Mouse (Mus musculus) layer of hippocampus, postnatal 36 days (tissue): ENCODE measurements around the gene Tssc4. TPM values are rescaled to one million over a fixed set of nuclear protein-coding genes. Genes with fewer than 3 reads are reported as not detected.
A peak's percentile ranks its signal among the peaks of the same experiment; 100 is the strongest.

ENCODE experiments used
- DNase-seq, 2 experiments: peaks; one replicate each; pipeline ENCODE4 v3.0.0; 2022
- total RNA-seq, 2 experiments: library from RNA; stranded (reverse); gene quantifications; 2 replicates each; pipeline ENCODE4 v1.2.3; 2021

The Tssc4 gene
- total RNA-seq = 10 to 100 TPM; 40.0 to 46.3 TPM

- DNase-seq = peak; percentile 98 to 99
Measured at GRCm38 (mm10) chr7:143068882-143069591, at the start of gene Tssc4. Tssc4 (plus strand) TSS chr7:143069249.

DNA sequence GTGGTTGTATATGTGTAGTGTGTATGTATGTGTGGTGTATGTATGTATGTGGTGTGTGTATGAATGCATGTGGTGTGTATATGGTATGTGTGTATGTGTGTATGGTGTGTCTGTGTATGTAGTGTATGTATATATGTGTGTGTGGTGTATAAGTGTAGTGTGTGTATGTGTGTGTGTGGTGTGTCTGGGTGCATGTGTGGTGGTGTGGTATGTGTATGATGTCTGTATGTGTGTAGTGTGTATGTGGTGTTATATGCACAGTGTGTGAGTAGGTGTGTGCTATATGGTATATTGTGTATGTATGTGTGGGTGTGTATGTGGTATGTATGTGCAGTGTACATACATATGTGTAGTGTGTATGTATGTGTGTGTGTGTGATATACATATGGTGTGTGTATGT is 49.0 kb upstream of the Tssc4 start:
- DNase-seq = no peak

DNA sequence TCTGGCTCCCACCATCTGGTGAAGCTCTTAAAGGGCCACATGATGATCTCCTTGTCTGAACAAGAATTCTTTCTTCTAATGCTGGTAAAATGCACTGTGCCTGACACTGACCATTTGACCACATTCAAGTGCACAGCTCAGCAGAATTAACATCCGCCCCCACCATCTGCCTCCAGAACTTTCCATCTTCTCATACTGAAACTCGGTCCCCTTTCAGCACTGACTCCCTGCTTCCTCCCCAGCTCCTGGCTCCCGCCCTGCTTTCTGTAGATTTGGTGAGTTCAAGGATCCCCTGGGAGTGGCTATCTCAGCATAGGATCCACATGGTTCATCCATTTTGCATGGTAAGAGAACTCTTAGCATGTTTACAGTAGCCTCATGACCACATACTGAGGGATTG is 48.3 kb upstream of the Tssc4 start:
- no peak for DNase-seq

DNA sequence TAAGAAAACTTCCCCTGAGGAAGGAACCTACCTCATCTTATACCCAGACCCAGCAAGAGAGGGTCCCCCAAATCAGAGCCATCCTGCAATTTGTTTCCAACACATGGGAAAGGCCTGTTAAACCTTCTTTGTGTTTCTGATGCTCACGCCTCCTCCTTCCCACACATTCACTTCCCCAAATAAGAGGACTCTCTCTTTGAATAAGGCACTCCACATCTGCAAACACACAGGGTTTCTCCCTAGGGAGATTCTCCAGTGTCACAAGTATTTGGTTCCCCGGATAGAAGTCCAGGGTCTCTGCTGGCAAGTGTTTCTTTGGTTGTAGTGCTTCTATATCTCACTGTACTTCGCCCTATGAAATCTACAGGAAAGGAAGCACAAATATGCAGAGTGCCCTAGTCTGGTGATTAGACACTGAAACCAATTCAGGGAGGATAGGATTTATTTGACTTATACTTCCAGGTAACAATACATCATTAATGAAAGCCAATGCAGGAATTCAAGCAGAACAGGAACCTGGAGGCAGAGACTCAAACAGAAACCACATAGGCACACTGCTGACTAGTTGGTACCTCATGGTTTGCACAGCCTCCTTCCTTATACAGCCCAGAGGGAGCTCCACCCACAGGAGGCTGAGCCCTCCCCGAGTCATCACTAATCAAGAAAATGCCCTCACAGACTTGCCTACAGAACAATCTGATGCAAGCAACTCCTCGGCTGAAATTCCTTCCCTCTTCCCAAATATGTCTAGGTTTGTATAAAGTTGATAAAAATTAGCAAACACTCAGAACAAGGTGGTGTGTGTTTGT is 47.5 kb upstream of the Tssc4 start:
- DNase-seq = no peak

DNA sequence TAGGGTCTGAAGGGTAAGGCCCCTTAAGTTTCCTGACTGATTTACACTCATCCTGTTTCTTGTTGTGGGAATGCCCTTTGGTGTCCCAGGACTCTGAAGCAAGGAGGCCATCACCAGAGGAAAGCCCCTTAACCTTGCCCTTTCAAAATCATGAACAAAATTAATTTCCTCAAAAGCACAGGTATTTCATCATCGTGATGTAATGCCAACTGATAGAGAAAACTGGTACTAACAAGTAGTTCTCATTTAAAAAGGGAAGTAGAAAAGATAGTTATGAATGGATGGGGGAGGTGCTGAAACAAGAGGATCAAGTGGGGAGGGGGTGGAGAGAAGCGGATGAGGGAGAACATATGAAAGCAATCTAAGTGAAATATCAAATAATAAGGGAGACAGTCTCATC is 45.5 kb upstream of the Tssc4 start:
- DNase-seq = no peak

GRCm38 (mm10) chr7:143024293-143024692 is 44.8 kb upstream of the Tssc4 start:
- no peak for DNase-seq

DNA sequence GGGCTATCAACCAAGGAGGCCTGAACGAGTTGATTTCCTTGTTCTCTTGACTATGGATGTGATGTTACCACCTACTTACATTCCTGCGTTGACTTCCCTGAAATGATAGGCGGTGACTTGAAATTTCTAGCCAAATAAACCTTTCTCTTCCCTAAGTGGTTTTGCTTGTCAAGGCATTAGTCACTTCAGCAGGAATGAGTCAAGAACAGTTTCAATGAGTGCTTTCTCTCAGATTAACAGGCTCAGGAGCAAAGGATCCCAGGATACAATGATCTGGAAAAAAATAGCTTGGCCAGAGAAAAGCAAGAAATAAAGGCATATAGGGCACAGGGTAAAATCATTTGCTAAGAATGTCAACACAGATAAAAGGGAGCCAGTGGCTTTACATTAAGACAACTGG is 43.6 kb upstream of the Tssc4 start:
- DNase-seq = no peak

GRCm38 (mm10) chr7:143027196-143027595 is 41.9 kb upstream of the Tssc4 start:
- DNase-seq = no peak

DNA sequence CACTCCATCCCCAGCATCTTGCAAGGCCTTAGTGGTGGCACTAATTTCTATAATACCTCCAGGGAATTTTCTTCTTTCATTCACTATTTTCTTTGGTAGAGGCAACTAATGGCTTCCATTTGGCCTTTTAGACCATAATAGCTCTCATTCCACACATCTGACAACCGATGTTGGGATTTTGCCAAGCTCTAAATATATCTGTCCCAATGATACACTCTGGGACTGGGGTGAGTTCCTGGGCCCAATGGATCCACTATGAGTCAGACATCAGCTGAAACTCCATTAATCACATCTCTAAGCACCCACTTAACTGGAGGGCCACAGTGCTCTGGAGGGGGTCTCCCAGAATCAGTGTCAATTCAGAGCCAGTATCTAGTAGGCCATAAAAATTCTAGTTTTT is 37.2 kb upstream of the Tssc4 start:
- DNase-seq = no peak

- no peak for DNase-seq
Measured at GRCm38 (mm10) chr7:143033581-143033980, 35.5 kb upstream of the Tssc4 start.

DNA sequence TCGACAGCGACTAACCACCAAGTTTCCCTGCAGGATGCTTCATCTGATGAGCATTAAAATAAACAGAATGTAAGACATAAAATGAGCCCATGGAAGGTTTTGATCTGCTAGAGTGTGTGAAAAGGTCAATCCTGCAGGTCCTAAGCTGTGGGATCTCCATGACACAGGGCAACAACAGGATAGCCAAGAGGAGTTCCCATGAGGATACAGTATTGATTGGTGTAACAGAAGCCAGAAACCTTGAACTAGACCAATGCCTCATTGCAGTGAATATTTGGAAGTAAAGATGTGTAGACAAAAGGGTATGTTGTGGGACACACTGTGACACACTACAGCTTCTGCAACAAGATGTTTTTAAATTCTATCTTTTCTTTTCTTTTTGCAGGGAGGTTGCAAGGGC is 34.9 kb upstream of the Tssc4 start:
- DNase-seq = no peak

- no peak for DNase-seq
Measured at GRCm38 (mm10) chr7:143034519-143035450, 34.3 kb upstream of the Tssc4 start.

- DNase-seq = no peak
Measured at GRCm38 (mm10) chr7:143036787-143037186, 32.3 kb upstream of the Tssc4 start.

GRCm38 (mm10) chr7:143037306-143037705 is 31.7 kb upstream of the Tssc4 start:
- DNase-seq = no peak

DNA sequence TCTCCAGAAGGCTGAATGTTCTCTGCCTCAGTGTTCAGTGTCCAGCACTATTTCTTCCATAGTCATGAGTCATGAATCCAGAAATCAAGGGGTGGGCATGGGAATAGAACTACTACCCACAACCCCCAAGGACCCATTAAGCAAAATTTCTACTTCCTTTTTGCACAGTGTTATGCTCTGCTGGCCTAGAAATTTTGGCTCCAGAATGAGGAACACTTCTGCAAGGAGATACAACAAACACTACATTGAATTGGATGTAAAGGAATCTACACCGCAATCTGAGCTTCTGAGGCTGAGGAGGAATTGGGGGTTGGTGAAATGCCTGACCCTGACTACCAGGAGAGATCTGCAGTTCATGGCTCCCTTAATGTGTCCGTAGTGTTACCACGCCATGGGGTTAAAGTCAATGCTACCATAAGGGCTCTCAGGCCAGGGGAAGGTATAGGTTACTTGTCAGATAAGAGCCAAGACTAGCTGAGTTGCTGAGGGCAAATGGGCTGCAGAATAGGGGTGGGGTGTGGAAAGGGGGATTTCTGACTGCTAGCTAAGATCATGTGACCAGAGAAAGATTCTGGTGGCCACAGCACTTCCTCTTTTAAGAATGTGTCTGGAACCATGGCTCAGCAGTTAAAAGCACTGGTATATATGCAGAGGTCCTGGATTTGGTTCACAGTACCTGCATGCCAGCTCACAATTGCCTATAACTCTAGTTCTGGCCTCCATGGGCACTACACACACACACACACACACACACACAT is 30.7 kb upstream of the Tssc4 start:
- DNase-seq = no peak

DNA sequence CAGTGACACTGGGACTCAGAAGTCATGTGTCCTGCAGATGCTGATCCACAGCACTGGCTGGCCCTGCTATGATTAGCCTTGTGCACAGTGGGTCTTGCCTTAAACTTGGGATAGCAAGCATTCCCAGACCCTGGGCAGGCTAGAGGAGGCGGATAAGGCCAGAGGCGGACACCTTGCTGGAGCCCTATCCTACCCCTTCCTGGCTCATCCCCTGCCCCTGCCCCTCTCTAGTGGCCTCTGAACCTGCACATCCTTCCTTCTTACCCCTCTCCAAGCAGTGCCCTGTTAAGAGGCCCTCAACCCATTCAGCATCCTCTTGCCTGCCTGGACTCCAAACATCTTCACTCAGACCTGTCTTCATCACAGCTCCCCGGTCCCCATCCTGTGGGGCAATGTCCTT is 28.5 kb upstream of the Tssc4 start:
- DNase-seq = no peak

DNA sequence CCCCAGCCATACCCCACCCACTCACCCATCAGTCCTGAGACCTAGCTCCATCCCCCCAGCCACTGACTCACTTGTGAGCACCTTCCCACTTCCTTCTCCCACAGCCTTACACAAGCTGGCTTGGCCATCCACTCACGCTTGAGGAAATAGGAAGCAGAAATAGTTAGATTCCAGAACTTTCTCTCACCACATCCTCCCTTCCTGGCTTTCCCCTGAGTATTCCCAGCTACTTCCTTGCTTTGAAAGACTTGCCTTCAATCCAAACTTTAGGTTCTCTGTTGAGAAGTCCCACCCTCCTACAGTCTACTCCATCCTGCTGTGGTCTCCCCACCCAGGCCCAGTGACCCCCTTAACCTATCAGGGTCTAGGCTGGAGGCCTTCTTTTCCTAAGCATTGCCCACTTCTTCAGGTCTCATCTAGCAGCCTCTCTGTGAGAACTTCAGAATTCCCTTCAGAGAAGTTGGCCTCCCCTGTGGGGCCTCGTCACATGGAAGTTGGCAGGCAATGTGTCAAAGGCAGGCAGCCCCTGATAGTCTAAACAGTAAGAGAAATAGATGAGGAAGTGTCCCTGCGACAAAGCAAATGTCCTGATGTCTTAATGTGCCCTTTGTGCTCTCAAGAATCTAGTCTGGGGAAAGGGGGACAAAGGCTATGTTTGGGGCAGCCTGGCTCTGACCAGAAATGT is 27.8 kb upstream of the Tssc4 start:
- DNase-seq = no peak

DNA sequence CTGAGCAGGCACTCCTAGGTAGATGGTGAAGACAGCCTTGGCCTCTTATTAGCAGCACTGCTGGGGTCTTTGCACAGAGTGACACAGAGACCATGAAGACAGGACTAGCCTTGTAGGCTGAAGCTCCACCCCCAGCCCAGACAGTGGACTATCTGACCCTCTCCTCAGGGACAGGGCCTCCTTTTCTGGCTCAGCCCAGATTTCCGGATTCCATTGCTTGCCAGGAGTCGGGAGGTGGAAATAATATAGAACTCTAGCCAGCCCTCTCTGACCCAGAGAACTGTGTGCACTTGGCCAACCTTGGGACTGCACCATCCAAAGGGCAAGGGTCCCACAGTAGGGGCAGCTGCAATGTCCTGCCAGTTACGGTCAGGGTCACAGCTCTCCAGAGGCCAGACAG is 27.0 kb upstream of the Tssc4 start:
- DNase-seq = no peak

GRCm38 (mm10) chr7:143042897-143043300 is 26.1 kb upstream of the Tssc4 start:
- no peak for DNase-seq

DNA sequence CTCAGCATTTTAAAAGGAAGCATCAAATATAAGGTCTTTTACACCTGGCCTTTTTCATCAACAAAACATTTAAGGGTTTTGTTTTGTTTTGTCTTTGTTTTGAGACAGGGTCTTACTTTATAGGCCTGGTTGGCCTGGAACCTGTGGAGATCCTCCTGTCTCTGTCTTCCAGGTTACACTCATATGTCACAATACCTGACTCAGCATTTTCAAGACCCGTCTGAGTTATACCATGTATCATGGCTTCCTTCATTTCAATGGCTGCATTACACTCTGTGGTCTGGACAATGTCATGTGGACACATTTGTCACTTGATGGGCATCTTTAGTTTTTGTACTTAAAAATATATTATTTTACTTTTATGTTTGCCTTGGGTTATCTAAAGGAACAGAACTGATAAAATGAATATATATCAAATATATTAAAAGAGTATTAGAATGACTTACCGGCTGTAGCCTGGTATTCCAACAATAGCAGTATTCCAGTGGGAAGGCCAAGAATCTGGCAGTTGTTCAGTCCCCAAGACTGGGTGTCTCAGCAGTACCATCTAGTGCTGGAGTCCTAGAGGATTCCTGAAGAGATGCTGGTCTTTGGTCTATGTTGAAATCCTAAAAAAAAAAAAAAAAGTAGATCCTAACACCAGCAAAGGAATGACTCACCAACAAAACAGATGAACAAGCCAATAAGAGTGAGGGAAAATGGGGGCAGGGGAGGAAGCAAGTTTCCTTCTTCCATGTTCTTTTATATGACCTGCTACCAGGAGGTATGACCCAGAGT is 24.8 kb upstream of the Tssc4 start:
- no peak for DNase-seq

DNA sequence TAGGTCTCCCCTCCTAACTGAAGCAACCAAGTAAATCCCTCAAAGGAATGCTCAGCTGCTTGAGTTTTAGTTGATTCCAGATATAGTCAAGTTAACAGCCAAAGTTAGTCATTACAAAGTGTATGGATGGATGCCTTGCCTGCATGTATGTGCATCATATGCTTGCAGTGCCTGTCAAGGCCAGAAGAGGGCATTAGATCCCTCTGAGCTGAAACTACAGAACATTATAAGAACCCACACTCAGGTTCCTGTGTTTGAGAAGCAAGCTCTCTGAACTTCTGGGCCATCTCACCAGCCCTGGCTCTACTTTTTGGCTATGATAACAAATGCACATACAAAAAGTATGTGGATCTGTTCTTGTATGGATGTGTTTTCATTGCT is 24.2 kb upstream of the Tssc4 start:
- DNase-seq = no peak
